Mouse (Mus musculus) gastrocnemius, postnatal 14 days (tissue): ENCODE data around the gene Gtf3c2. TPM values are rescaled to one million over a fixed set of nuclear protein-coding genes. Genes with fewer than 3 reads are reported as not detected.
"Not testable (repeated sequence)": the region's sequence is repeated elsewhere in the genome, so short reads cannot be mapped to it uniquely, and the experiment has no call there.

Experiments
- DNase-seq: peaks from one replicate; pipeline ENCODE4 v3.0.0; 2021; ENCODE audit warnings: mixed read lengths
- intact Hi-C: fragments of 180-260 bp; cut with DNase I; formaldehyde crosslinking; loops from one replicate; pipeline ENCODE4 v1.15.1; 2025; ENCODE audit warnings: low total_unique reads
- long read RNA-seq, 2 experiments: library from polyadenylated mRNA; stranded (forward); transcript quantifications; one replicate each; pipeline ENCODE4 v2.0.0; 2021
- total RNA-seq, 2 experiments: library from RNA; stranded (reverse); gene quantifications; 2 replicates each; pipeline ENCODE4 v1.2.3; 2021

Gene Gtf3c2
- 10 to 100 TPM; 23.2 to 28.6 TPM for total RNA-seq
- long read RNA-seq, experiment 1, full-length matches to known transcripts: 3 of 9 reads
- long read RNA-seq, experiment 1, partial matches to known transcripts: 2 of 9 reads
- long read RNA-seq, experiment 1, other reads (novel, unspliced or antisense): 4 of 9 reads
- long read RNA-seq, experiment 2, full-length matches to known transcripts: 7 of 15 reads
- long read RNA-seq, experiment 2, partial matches to known transcripts: 2 of 15 reads
- long read RNA-seq, experiment 2, other reads (novel, unspliced or antisense): 6 of 15 reads

DNA sequence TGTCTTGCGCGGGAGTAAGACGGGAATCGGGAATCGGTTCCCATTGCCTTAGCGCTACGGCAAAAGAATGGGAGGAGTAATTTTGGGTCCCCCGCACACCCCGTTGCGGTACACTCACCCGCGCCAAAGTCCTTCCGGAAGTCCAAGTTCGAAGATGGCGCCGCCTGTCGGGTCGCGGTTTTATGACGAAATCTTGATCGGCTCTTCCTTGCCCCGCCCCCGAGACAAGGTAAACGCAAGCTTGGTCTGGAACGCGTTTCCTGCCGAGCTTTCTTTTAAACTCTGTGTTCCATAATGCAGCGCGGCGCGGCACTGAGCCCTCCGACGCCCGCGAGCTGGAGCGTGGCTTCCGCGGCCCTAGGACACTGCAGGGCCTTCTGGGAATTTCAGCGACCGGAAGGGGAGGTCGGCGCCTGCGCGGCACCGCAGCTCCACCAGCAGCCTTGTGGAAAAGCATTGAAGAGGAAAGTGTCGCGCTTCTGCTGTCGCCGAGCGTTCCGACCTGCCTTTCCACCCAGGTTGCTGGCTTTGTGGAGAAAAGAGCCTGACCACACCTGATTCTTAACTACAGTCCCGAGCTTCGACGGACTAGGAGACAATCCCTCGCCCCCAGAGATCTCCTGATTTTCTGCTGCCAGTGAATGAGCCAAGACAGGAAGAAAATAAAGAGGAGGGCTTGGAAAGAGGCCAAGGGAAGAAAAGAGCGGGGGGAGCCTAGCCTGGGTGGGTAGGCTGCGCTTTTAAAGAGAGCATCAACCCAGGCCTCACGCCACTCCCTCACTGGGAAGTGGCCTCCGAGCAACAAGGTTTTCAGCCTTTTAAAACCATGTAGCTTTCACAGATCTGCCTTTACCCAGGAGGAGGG lies at the start of gene Gtf3c2, which contains the start of gene Gm29609:
Gtf3c2 (minus strand) TSS at position 379 of the 865 bp plus-strand sequence.
Gm29609 (minus strand) TSS at position 146 of the 865 bp plus-strand sequence.
- intact Hi-C loops: no loop called here
- peak; percentile 93 for DNase-seq

GRCm38 (mm10) chr5:31226641-31227040 lies 46.7 kb upstream of the Gtf3c2 start:
- intact Hi-C loops: no loop called here
- no peak for DNase-seq

DNA sequence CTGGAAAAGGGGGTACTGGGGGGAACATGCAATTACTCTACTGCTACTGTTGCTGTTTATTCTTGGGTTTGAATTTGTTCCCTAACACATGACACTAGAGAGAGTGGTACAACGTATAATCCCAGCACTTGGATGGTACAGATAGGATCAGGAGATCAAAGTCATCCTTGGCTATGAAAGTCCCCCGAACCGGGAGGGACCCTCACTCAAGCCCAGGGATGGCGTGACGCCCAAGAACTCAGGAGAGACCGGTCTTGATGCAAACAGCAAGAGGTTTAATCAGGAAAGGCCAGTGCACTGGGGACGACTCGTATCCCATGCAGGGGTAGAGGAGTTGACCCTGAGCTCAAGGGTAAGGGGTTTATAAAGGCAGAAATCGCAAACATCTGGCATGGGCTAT lies 42.8 kb upstream of the Gtf3c2 start:
- DNase-seq: no peak
- intact Hi-C loops: no loop called here

- no peak for DNase-seq
- intact Hi-C loops: no loop called here
Observed at GRCm38 (mm10) chr5:31221304-31221945, 41.5 kb upstream of the Gtf3c2 start.

GRCm38 (mm10) chr5:31220448-31221303 lies 40.7 kb upstream of the Gtf3c2 start, which contains the start of gene Ppm1g:
Gene Ppm1g, minus strand, starts transcription at chr5:31220687.
- peak; percentile 98 for DNase-seq
- intact Hi-C loops: no loop called here

- DNase-seq: peak; percentile 47
- intact Hi-C loops: no loop called here
Observed at GRCm38 (mm10) chr5:31219911-31220447, 40.0 kb upstream of the Gtf3c2 start.

GRCm38 (mm10) chr5:31219474-31219873 lies 39.5 kb upstream of the Gtf3c2 start:
- intact Hi-C loops: no loop called here
- no peak for DNase-seq

DNA sequence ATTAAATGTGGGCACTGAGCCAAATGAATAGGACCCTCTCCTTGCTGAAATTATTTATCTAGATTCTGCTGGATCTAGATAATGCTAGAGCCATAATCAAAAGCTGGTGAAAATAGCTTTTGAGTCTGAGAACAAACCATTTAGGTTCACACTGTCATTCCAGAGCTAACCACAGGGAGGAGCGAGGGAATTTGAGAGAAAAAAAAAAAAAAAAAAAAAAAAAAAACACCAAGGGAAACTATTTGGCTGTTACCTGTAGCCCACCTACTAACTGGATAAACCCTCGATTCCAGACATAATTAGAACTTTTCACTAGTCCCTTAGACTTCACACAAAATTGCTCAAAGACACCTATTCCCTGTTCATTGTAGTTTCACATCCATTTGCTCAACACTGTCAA lies 39.1 kb upstream of the Gtf3c2 start:
- DNase-seq: no peak
- intact Hi-C loops: no loop called here

DNA sequence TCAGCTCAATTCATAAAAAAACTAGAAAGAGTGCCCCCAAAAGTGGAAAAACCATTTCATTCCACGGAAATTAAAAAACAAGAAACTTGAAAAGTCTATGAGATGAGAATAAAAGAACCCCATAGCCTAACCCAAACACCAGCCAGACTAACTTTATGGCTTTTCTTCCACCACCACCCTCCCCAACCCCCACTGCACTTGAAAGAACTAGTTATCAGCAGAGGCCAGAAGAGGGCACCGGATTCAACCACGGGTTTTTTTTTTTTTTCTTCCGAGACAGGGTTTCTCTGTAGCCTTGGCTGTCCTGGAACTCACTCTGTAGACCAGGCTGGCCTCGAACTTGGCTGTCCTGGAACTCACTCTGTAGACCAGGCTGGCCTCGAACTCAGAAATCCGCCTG lies 38.4 kb upstream of the Gtf3c2 start:
- intact Hi-C loops: no loop called here
- no peak for DNase-seq

- intact Hi-C loops, DNase-seq: not testable (repeated sequence)
Observed at GRCm38 (mm10) chr5:31216554-31216953, 36.6 kb upstream of the Gtf3c2 start.

DNA sequence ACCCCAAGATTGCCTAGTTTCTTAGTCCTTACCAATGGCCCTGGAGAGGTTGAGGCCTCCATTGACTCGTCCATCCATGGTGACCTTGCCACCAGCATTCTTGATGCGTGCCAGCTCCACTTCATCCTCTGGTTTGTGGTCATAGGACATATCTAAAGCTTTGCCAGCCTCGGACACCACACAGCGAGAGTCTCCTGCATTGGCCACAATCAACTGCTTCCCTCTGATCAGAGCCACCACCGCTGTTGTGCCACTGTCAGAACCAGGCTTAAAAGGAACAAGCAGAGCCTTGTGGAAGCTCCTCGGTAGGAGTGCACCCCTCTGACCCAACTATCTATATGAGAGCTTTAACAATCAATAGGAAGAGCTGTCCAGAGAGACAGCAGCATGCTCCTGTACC lies 24.5 kb upstream of the Gtf3c2 start:
- intact Hi-C loops: no loop called here
- DNase-seq: no peak

DNA sequence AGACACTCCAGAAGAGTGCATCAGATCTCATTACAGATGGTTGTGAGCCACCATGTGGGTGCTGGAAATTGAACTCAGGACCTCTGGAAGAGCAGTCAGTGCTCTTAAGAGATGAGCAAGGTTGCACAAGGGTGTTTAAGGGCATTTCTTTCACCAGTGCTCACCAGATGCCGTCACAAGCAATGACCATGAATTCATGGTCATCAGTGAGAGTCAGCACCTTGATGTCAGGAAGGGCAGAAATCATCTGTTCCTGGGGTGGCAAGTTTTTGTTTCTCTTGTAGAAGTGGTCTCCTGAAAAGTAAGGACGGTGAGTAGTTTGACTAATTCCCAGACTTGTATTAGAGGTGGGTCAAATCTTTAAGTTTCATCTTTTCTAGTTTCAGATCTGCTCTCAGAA lies 23.9 kb upstream of the Gtf3c2 start:
- intact Hi-C loops: no loop called here
- no peak for DNase-seq

DNA sequence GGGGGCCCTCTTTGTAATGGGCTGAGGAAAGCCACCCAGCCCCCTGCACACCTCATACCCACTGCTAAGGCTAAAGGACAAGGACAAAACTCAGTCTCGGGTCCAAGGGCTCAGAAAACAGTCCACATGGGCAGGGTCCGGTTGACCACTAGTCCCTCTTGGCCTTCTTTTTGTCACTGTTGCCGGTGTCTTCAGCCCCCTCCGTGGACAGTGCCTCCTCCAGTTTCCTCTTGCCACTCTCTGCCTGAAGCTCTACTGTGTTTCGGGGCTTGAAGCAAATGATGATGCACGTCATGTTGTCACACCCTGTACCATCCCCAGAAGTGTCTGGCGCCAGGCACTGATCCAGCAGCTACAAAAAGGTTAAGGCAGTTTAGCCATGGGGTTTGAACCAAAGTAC lies 23.0 kb upstream of the Gtf3c2 start:
- intact Hi-C loops: no loop called here
- DNase-seq: no peak

DNA sequence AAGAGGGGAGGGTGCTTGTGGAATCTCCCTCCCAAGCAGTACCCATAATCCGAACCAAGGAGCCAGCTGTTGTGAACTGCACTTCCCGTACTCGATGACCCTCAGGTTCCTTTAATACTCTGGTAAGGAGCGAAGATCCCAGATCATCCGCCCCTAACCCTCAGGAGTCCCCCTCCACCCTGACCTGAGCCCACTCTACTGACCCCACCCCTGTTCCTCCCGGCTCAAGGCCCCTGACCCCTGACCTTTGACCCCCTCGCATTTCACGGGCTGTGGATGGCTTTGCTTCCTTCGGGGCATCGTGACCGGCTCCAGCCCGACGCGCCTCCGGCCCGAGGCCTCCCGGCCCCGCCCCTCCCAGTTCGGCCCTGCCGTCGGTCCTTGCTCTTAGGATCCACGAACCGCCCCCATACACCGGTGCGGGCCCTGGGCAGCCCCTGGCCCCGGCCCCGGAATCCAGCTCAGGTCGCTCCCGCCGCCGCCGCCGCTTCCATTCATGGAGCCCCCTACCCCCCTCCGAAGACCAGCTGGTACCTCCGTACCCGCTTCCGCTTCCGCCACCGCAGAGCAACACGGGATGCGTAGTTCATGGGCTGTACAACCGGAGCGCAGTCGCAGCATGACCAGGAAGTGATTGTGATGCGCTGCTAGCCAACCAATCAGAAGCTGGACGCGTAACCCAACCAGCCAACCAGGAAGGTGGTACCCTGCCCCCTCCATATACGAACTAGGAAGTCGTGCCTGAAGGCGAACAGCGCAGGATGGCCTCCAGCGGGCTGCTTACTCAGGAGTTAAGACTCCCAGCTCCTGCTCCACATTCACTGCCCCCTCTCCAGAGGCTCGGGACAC lies 22.0 kb upstream of the Gtf3c2 start, which contains the start of gene Zfp513:
Zfp513 (minus strand) TSS at position 562 of the 849 bp plus-strand sequence.
- intact Hi-C loops: no loop called here
- DNase-seq: peak; percentile 95

- DNase-seq: no peak
- intact Hi-C loops: no loop called here
Observed at GRCm38 (mm10) chr5:31201042-31201741, 21.2 kb upstream of the Gtf3c2 start.

DNA sequence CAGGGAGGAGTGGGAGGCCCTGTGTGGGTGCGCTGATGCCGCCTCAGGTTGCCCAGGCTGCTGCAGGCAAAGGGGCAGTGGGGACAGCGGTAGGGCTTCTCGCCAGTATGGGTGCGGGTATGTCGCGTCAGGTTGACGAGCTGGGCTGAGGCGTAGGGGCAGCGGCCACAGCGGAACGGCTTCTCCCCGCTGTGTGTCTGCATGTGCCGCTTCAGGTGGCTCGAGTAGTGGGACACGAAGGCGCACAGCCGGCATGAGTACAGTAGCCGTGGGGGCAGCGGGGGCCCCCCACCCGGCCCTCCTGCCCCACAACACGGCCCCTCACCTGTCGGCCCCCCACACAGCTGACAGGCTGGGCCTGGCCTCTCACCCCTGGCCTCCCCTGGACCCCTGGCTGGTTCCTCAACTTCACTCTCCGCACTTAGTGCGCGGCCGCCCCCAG lies 20.4 kb upstream of the Gtf3c2 start:
- intact Hi-C loops: no loop called here
- no peak for DNase-seq

GRCm38 (mm10) chr5:31199893-31200292 lies 19.9 kb upstream of the Gtf3c2 start:
- intact Hi-C loops: no loop called here
- DNase-seq: no peak
